Mouse (Mus musculus) monocyte, adult 5-6 weeks (primary cell): ENCODE measurements around the gene Ctcf. TPM values are rescaled to one million over a fixed set of nuclear protein-coding genes. Genes with fewer than 3 reads are reported as not detected.

Experiments used
- ATAC-seq: fragments of 153-309, 156-312 bp; replicated peaks from 2 replicates; pipeline ENCODE4 v1.8.0; 2017; ENCODE audit warnings: mild to moderate bottlenecking; ENCODE audit not compliant: low TSS enrichment, insufficient number of reproducible peaks, severe bottlenecking, poor library complexity, low FRiP score
- total RNA-seq: library from RNA; stranded (forward); fragments of 200-1000, 200-491, 200-594 nt; gene quantifications from 3 replicates; pipeline ENCODE4 v1.2.3, GENCODE M21; 2017

The Ctcf gene
- total RNA-seq, 1 experiment from 2014 or later = 91.9 TPM

DNA sequence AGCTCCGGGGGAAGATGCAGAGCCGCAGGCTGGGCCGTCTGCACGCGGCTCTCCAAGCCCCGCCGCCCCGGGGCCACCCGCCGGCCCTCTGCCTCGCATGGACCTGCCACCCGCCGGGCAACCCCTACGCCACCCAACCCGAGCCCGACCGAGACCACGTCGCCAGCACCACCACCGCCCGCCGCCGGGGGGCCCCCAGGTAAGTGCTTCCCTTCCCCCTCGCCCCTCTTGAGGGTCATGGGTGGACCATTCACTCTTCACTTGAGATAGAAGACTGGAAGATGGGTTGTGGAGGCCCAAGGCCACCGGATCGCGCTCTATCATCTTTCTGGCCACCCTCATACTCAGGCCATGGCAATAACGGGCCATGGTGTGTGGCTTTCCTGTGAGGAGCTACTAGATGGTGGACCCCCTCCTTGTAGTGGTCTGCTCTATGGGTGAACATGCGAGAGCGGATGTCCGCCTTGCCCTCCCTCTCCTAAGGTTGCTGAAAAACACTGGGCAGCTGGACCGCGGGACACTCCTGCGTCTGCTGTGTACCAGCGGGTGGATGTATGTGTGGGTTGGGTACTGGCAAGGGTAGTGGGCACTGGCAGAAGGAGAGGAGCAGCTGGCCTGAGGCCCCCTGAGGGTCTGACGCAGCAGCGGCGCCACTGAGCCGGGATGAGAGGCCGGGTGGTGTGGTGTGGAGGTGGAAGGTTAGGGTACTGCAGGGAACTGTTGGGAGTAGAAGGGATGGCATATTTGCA lies 57.9 kb downstream of the Ctcf start:
- no peak for ATAC-seq

DNA sequence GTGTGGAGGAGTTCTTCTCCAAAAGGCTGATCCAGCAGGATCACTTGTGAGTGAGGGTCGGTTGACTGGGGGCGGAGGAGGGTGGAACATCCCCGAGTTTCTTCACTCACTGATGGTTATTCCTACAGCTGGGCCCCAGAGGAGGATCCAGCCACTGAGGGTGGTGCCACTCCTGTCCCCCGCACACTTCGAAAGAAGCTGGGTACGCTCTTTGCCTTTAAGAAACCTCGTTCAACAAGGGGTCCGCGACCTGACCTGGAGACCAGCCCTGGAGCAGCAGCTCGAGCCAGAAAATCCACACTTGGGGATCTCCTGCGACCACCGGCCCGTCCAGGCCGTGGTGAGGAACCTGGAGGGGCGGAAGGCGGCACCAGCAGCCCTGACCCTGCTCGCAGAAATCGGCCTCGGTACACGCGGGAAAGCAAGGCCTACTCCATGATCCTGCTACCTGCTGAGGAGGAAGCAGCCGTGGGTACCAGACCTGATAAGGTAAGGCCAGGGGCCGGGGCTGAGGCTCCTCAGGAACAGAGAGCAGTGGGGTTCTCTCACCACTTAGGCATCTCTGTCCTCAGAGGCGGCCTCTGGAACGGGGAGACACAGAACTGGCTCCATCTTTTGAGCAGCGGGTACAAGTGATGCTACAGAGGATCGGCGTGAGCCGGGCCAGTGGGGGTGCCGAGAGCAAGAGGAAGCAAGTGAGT lies 58.9 kb downstream of the Ctcf start:
- ATAC-seq = no peak

DNA sequence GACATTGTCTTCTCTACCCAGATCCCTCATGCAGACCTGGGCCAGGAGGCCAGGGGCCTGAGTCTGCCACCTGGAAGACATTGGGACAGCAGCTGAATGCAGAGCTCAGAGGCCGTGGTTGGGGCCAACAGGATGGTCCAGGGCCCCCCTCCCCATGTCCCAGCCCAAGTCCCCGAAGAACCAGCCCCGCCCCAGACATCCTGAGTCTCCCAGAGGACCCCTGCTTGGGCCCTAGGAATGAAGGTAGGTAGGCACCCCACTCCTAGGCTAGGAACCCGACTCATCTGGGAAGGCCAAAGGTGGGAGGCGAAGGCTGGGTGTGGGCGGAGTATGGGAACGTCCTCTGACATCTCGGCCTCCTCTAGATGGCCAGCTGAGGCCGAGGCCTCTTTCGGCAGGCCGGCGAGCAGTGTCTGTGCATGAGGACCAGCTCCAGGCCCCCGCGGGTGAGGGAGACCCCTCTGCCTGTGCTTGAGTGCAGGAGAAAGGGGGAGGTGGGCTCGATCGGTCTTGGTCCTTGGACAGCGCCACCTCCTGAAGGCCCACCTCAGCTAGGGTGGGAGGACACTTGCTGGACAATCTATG lies 60.9 kb downstream of the Ctcf start:
- ATAC-seq = no peak

DNA sequence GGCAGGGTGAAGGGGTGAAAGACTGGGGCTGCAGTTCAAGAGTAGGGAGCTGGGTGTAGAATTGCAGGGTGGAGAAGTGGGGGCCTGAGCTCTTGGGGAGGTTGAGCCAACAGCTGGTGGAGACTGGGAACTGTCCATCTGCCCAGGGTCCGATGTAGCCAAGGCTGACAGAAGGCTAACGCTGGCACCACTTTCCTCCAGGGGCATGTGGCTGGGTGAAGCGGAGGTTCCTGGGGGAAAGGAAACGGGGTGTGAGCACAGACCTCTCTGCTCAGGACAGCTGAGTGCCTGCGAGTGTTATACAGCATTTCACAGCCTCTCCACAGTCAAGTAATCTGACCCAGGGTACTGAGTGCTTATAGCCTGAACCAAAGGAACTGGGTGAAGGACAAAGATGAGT lies 62.4 kb downstream of the Ctcf start:
- no peak for ATAC-seq

DNA sequence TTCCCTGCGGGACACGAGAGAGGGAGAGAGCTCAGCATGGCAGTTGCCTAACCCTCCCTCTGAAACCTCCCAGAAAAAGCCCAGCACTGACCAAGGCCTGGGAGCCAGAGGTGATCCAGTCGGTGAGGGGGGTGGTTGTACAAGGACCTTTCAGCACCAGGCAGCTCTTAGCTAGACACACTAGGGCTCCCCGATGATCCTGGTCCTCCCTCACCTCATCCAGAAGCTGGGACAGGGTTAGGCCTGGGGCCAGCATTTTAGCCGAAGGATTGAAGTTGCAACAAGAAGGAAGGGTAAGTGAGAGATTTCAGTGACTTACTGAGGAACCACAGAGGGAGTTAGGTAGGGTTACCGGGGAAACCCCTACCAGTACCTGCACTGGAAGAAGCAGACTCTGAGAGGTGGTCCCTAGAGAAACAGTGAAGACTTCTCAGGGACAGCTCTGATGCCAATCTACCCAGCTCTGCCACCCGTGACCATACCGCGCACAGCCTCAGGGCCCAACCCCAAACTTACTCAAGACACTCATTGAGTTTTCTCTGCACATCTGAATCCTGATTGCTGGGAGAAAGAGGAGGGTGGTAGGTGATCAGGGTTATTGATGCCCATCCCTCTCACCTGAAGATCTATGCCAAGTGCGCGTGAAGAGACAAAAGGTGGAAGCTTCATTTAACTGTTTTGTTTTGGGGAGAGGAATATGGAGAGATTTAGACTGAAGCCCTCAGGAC lies 63.3 kb downstream of the Ctcf start:
- no peak for ATAC-seq

DNA sequence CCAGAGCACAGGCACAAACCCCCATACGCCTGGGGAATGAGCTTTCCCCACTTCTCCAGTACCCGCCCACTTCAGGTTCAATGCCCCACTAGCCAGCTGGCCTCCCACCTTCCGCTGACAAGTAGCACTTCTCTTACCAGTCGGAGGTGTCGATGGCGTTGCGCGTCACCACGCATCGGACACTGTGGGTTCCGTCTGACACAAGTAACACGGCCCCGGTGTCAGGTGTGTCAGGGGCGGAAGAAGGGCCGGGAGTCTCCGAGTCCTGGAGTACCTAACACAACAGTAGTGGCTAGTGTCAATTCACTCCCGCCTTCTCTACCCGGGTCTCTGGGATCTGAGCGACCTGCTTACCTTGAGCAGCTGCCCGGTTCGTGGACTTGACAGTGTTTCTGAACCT lies 64.2 kb downstream of the Ctcf start:
- peak; percentile 45 for ATAC-seq

DNA sequence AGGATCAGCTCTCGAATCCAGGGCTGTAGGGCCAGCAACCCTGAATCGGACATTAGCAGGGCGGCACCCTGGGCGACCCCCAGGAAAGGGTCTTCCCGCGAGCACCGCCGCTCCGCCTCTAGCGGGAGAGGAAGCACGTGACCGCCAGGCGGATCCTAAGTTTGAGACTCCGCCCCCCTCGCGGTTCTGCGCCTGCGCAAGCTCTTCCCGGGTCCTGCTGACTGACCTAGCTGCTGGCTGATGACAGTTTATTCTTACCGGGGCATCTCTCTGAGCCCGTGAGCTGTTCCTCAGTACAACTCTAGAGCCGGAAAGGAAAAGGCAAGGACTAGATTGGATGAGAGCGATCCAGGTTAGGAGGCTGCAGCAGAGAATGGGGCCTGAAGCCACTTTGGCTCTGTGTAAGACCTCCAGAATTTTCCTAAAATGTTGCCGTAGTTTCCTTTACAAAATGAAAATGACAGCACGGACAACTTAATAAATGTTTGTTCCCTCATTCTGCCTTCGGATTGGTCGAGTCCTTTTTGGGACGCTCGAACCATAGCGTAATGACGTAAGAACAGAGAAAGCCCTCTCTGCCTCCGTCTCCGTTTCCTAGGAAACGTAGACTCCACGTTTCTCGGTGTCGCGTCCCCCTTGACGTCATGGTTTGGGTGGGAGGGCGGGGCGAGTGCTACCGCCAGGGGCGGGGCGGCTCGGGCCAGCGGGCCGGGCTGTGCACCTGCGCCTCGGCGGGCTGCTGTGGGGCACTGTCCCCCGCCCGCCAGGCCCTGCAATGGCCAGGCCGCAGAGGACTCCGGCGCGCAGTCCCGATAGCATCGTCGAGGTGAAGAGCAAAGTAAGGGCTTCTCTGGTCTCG lies 64.8 kb downstream of the Ctcf start, which contains the start of the genes Acd and Pard6a:
Gene Acd (minus strand): TSS at position 137 of the 859 bp plus-strand sequence.
Gene Pard6a (plus strand): TSS at position 183 of the 859 bp plus-strand sequence.
- ATAC-seq = peak; percentile 75

DNA sequence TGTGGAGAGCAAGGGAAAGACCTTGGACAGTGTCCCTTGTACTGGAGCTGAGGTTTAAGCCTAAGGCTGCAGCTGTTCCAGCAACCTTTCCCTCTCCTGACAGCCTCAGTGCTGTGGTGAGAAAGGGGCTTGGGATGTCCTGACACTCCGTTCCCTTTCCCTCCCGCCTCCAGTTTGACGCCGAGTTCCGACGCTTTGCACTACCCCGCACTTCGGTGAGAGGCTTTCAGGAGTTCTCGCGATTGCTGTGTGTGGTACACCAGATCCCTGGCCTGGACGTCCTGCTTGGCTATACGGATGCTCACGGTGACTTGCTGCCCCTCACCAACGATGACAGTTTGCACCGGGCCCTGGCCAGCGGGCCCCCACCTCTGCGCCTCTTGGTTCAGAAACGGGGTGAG lies 65.6 kb downstream of the Ctcf start:
- ATAC-seq = no peak

DNA sequence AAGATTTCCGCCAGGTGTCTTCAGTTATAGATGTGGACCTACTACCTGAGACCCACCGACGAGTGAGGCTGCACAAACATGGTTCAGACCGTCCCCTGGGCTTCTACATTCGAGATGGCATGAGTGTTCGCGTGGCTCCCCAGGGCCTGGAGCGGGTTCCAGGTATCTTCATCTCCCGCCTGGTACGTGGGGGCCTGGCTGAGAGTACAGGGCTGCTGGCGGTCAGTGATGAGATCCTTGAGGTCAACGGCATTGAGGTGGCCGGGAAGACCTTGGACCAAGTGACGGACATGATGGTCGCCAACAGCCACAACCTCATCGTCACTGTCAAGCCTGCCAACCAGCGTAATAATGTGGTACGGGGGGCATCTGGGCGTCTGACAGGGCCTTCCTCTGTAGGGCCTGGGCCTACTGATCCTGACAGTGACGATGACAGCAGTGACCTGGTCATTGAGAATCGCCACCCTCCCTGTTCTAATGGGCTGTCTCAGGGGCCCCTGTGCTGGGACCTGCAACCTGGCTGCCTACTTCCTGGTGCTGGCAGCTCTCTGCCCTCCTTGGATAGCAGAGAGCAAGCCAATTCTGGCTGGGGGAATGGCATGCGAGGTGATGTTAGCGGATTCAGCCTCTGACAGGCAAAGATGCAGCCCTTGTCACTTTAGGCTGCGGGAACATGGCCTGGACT lies 66.5 kb downstream of the Ctcf start:
- ATAC-seq = no peak

DNA sequence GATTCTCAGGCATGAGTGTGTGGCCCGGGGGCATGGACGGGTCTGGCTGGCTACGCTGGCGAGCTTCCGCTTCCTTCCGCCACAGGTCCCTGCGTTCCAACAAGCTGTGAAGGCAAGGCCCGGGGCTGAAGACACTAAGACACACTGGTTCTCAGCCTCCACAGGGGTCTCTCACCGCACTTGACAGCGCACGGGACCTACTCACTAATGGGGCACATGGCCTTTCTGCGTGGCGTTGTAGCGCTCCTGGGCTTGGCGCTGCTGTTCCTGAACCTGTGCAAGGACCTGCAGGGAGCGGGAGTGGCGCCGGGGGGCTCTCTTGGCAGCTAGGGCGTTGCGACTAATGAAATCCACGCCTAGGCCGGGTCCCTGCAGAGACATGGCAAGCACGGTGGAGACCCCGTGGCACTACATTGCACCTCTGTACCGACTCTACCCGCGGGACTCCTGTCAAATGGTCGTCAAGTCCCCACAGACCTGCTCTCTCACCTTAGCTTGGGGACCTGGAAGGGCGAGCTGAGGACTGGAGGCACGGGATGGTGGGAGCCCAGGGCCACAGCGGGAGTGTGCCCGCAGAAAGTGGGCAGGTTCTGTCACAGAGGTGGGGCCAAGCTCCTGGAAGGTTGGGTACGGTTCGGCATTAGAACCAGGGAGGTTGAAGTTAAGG lies 67.9 kb downstream of the Ctcf start:
- no peak for ATAC-seq

DNA sequence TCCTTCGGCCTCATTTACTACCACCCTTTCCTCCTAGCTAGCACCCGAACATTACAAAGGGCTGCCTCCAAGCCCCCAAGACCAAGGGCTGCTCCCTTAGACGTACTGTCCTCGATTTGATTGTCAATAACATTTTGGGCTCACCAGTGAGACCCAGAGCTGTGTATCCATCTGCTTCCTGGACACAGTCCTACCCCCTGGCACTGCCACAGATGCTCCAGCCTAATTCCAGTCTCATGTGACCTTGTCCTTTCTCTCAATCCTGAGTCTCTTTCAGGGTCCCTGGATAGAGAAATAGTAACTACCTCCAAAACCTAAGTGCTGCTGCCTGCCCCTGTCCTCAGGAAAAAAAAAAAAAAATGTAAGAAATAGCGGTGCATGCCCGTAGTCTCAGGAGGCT lies 68.6 kb downstream of the Ctcf start:
- ATAC-seq = no peak

DNA sequence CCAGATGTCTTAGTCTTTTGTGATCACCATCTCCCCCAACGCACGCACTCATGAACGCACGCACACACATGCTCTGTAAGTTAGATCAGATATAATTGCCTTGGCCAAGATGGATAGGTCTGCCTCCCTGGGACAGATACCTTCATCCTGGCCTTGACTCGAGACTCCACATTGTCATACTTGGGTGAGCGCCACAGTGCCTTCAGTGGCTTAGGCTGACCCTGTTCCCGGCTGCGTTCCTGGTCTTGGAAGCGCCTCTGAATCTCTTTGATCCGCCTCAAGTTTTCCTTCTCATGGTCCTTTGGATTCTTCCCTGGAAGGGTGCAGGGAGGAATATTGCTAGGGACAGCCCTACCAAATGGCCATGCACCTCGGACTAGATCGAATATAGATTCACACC lies 70.1 kb downstream of the Ctcf start:
- ATAC-seq = no peak

DNA sequence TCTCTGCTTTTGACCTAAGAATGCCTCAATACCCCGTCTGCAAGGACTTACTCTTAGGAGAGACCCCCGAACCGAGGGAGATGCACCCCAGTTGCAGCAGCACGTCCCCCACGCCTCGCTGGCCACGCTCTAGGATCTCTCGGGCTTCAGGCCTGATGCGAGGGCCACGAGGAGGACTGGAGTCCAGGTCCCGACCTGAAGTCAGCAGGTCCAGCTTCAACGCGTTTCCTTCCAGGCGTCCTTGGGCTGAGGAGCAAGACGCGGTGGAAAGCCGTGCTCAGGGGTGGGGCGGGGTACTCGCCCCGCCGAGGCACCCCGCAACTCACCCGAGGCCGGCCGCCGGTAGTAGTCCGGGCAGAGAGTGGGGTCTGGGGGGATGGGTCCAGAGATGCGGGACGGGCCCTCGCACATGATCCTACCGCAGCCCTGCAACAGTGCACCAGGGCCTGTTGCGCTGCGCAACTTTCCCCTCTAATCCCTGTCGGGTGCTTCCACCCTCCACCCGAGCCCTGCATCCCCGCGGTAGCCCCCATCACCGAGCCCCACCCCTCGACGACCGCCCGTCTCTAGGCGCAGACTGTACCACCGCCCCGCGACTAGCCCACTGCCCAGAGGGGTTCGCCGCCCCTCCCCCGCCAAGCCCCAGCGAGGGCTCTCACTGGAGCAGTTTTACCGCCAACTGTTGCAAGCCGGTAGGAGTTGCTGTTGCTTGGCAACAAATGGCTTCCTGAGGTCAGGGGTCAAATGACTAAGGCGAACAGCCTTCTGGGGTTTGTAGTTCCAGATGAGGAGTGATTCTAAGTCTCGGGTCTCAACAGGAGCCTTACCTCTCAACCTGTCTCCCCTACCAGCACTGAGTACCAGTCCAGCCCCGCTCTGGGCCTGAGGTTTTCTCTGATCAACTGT lies 71.4 kb downstream of the Ctcf start, which contains the start of the genes 4933405L10Rik and Enkd1:
Gene 4933405L10Rik (plus strand): TSS at position 158 of the 906 bp plus-strand sequence.
Gene Enkd1 (minus strand): TSS at position 713 of the 906 bp plus-strand sequence.
- peak; percentile 77 for ATAC-seq

DNA sequence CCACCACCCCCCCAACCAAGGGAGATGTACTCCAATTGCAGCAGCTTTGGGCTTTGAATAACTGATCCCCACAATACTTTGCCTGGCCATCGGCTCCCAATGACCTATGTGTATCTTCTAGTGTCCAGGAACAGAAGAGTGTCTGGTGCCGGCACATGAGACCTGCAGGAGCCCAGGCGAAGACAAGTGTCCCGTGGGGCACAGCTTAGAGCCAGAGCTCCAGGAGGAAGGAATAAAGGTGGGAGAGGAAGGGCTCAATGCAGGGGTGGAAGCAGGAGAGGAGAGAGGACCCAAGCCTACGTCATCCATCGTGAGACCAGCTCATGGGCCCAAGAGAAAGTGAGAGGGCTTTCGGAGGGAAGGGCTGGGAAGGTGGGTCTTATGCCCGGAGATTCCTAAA lies 72.3 kb downstream of the Ctcf start:
- no peak for ATAC-seq

DNA sequence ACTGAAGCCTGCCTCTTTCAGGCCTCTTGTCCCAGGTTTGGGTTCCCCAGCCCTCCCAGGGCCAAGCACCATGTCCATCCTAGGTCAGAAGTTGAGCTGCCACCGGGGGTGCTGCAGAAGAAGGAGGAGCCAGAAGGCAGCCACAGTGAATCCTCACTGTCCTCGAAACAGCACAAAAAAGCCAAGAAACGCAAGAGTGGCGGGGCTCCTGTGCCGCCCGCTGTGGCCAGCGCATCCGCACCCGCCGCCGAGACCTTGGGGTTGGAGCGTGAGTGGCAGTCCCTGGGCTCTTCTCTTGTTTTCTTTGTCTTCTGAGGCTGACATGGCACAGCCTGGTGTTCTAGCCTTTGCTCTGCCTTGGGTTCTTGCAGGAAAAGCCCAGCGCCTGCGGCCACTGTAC lies 72.9 kb downstream of the Ctcf start:
- no peak for ATAC-seq

DNA sequence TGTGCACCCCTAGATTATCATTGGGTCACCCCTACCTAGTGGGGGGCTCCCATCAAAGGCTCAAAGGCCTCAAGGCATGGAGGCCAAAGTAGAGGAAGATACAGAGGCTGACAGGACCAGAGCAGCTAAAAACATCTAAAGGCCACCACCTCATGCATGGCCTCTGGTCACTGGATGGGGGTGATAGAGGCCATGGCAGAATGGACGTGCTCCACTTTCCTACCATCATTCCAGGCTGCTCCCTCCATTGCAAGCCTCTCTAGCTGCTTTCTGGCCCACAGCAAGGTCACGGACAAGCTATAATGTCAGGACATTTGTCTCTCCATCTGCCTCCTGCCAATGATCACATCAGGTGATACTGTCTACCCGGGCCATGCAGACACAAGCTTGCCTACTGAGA lies 75.9 kb downstream of the Ctcf start:
- no peak for ATAC-seq
